Mouse (Mus musculus): ENCODE data around the gene Capza2.

- TF ChIP-seq CTCF (IDR thresholded peaks at IDR 0.05; ENCODE audit: low read depth) (no peak), EP300 (IDR thresholded peaks at IDR 0.05; ENCODE audit: low read depth) (no peak)
Observed at GRCm38 (mm10) chr6:17657308-17657707, 21.3 kb downstream of the Capza2 start.
